Mouse (Mus musculus) lung, embryonic 14.5 days (tissue): ENCODE data around the gene Irf3. TPM values are rescaled to one million over a fixed set of nuclear protein-coding genes. Genes with fewer than 3 reads are reported as not detected.

ENCODE experiments used
- ATAC-seq: fragments of 200-750 bp; cut with Nextera tagmentation; 2 replicates; pipeline ENCODE4 v1.8.0; 2017; ENCODE audit warnings: mild to moderate bottlenecking, moderate TSS enrichment, moderate library complexity; ENCODE audit not compliant: insufficient read depth
- DNase-seq: peaks from one replicate; pipeline ENCODE4 v3.0.0-alpha.2; 2015
- H3K27ac ChIP-seq: fragments of 300-500 bp; sonication (generic); 2 replicates; pipeline ENCODE4 v1.5.1; 2014; ENCODE audit warnings: low read depth, mild to moderate bottlenecking, moderate library complexity
- H3K27me3 ChIP-seq: fragments of 300-500 bp; sonication (generic); 2 replicates; pipeline ENCODE4 v1.6.1; 2014; ENCODE audit warnings: low read length, control low read depth; ENCODE audit not compliant: insufficient read depth
- H3K36me3 ChIP-seq: fragments of 300-500 bp; sonication (generic); 2 replicates; pipeline ENCODE4 v1.6.1; 2014; ENCODE audit warnings: control low read depth; ENCODE audit not compliant: insufficient read depth
- H3K4me1 ChIP-seq: fragments of 300-500 bp; sonication (generic); 2 replicates; pipeline ENCODE4 v1.6.1; 2014; ENCODE audit warnings: antibody characterized with exemption, control low read depth; ENCODE audit not compliant: insufficient read depth
- H3K4me2 ChIP-seq: fragments of 300-500 bp; sonication (generic); 2 replicates; pipeline ENCODE4 v1.6.1; 2014; ENCODE audit warnings: mild to moderate bottlenecking
- H3K4me3 ChIP-seq: fragments of 300-500 bp; sonication (generic); 2 replicates; pipeline ENCODE4 v1.5.1; 2014; ENCODE audit warnings: low read depth, low read length
- H3K9ac ChIP-seq: fragments of 300-500 bp; sonication (generic); 2 replicates; pipeline ENCODE4 v1.6.1; 2014
- H3K9me3 ChIP-seq: fragments of 300-500 bp; sonication (generic); 2 replicates; pipeline ENCODE4 v1.6.1; 2016; ENCODE audit warnings: low read depth, low read length, control low read depth
- CTCF ChIP-seq: IDR thresholded peaks from 2 replicates; pipeline ENCODE4 v1.5.1; 2016; ENCODE audit warnings: antibody characterized with exemption, low read depth
- WGBS: fragments of 180-500 bp; shearing (Covaris S2); extraction: QIAGEN DNeasy Blood & Tissue Kit; methylation state at CpG from one replicate; pipeline ENCODE4 v1.1.7; 2014; 5-methylcytosine and 5-hydroxymethylcytosine counted together
- polyA plus RNA-seq: library from polyadenylated mRNA; unstranded; fragments of >200 nt; fragmentation: Nextera tagmentation; extraction: Ambion mirVana; gene quantifications from 2 replicates; pipeline ENCODE4 v1.2.1, GENCODE M21; 2014

Gene Irf3
- polyA plus RNA-seq, 1 experiment from 2014 or later = 83.0 TPM

DNA sequence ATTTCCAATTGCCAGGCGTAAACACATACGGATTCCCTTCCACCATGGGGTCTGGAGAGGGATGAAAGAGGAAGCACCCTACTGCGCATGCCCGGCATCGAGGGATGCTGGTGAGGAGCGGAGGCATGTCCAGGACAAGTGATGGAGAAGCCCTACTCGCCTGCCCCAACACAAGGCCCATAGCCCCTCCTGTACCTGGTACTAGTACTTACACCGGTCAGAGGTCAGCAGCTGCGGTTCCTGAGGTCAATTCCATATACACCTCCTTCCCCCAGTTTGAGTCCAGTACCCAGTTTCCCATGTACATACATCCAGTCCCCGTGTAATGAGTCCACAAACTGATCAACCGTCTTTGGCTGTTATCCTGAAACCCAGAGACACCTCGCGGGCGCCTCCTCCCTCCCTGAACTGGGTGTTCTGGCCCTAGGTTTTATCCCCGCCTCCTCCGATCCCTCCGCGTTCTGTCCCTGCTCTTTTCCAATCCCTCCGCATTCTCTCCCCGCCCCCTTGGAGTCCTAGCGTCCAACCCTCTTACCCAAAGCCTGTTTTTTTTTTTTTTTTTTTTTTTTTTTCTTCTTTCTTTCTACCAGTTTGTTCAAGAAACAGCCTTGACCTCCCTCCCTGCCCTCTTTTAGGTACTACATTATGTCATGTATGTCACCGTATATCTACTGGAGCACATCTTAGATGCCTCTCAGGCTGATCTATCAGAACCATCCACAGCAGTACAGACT lies 22.9 kb upstream of the Irf3 start, which contains the start of gene Cpt1c:
TSS of gene Cpt1c (minus strand) at position 469 of the 734 bp plus-strand sequence.
- WGBS = 2% methylated on average over 22 of the region's 22 CpGs
- ATAC-seq (peak; percentile 36), DNase-seq (peak; percentile 92)
- Histone ChIP-seq H3K27ac (peak within 1 kb of the TSS; percentile 72), H3K36me3 (peaks cover 38% of the 10 kb centered on the region), H3K27me3 (no peaks in the 10 kb centered on the region), H3K4me3 (peak within 1 kb of the TSS; percentile 46), H3K9ac (peak within 1 kb of the TSS; percentile 41), H3K9me3 (no peaks in the 10 kb centered on the region), H3K4me2 (peak within 1 kb of the TSS; percentile 73), H3K4me1 (no peaks in the 10 kb centered on the region; the same call in 1 of the 2 replicates)
- no peak for TF ChIP-seq CTCF

DNA sequence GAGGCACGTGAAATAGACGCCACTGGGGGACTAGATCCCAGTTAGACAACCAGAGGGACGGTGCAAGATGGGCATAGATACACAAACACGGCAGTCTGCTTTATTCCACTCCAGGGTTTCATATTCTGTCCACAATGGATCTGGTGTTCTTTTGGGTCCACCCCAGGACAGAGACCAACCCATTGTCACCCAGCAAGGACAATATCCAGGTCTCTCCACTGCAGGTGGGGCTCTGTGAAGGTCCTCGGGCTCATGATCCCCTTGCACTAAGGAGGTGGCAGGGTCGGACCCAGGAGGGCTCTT lies 22.4 kb upstream of the Irf3 start:
- WGBS = 12% methylated on average over 6 of the region's 6 CpGs
- peak overlapping the region; percentile 73 for H3K4me2 ChIP-seq
- ATAC-seq (no peak), DNase-seq (no peak)
- no peaks in the 10 kb centered on the region; the same call in 1 of the 2 replicates for H3K4me1 ChIP-seq
- H3K9me3 ChIP-seq = no peaks in the 10 kb centered on the region
- H3K36me3 ChIP-seq = peaks cover 43% of the 10 kb centered on the region
- H3K27ac ChIP-seq = no peak overlapping the region
- no peak for TF ChIP-seq CTCF
- no peak overlapping the region for H3K9ac ChIP-seq
- no peaks in the 10 kb centered on the region for H3K27me3 ChIP-seq
- H3K4me3 ChIP-seq = no peak overlapping the region

DNA sequence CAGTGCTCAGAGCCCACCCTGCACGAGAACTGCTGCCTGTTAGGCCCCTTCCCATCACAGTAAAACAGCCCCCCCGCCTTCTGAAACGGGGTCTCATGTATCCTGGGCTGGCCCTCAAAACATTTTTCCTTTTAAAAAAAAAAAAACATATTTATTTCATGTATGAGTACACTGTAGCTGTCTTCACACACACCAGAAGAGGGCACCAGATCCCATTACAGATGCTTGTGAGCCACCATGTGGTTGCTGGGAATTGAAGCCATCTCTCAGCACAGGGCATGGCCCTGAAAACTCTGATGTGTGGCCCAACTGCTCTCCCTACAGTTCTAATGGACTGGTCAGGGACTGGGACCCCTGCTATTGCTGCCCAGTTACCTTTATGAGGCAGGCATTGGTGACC lies 19.1 kb upstream of the Irf3 start:
- no peak overlapping the region for H3K4me2 ChIP-seq
- H3K27me3 ChIP-seq = no peaks in the 10 kb centered on the region
- TF ChIP-seq CTCF = no peak
- no peak overlapping the region for H3K27ac ChIP-seq
- no peak for DNase-seq
- H3K4me3 ChIP-seq = no peak overlapping the region
- no peak for ATAC-seq
- WGBS = 92% methylated on average over 3 of the region's 3 CpGs
- no peaks in the 10 kb centered on the region; the same call in 1 of the 2 replicates for H3K4me1 ChIP-seq
- no peaks in the 10 kb centered on the region for H3K9me3 ChIP-seq
- H3K36me3 ChIP-seq = peaks cover 75% of the 10 kb centered on the region
- H3K9ac ChIP-seq = no peak overlapping the region

DNA sequence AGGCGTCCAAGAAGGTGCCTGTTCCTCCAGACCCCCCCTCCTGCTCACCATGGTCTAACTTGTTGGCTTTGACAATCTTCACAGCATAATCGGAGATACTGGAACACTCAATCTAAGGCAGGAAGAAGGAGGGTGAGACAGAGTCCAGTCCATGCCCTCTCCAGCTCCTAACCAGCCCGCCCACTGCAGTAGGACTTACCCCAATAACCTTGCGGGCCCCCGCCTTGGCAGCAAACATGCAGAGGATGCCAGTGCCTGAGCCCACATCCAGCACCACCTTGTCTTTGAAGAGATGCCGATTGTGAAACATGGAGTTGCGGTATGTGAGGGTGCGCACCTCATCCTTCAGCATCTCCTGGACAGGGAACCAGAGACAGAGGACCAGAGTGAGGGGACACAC lies 15.9 kb upstream of the Irf3 start:
- WGBS = 91% methylated on average over 8 of the region's 8 CpGs
- H3K27me3 ChIP-seq = no peaks in the 10 kb centered on the region
- no peaks in the 10 kb centered on the region for H3K9me3 ChIP-seq
- no peak overlapping the region for H3K9ac ChIP-seq
- TF ChIP-seq CTCF = no peak
- no peak overlapping the region for H3K27ac ChIP-seq
- H3K36me3 ChIP-seq = peaks cover 72% of the 10 kb centered on the region
- H3K4me3 ChIP-seq = no peak overlapping the region
- no peak overlapping the region for H3K4me2 ChIP-seq
- H3K4me1 ChIP-seq = no peaks in the 10 kb centered on the region
- ATAC-seq (no peak), DNase-seq (no peak)

DNA sequence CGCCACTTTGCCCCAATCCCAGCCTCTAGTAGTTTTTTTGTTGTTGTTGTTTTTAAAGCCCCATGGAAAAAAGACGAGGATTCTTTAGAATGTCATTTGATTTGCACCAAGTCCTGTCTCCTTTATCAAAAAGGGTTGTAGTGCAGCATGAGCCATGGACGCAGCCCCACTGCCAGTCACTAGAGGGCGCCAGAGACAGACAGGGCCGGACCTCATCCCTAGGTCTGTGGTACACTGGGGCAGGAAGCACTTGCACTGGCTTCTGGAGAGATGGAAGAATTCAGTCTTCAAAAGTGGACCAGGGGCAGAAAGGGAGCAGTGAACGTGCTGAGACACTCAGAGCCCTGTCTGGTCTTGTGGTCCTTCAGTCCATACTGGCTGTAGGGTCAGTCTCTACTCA lies 14.4 kb upstream of the Irf3 start:
- Histone ChIP-seq H3K4me3 (no peak overlapping the region), H3K9ac (no peak overlapping the region), H3K9me3 (no peaks in the 10 kb centered on the region), H3K27ac (no peak overlapping the region), H3K4me2 (no peak overlapping the region), H3K27me3 (no peaks in the 10 kb centered on the region), H3K36me3 (peaks cover 57% of the 10 kb centered on the region), H3K4me1 (peaks cover 1% of the 10 kb centered on the region; the same call in 1 of the 2 replicates)
- peak; percentile 94 for DNase-seq
- peak; percentile 95 for TF ChIP-seq CTCF
- 30% methylated on average over 6 of the region's 6 CpGs for WGBS
- no peak for ATAC-seq

DNA sequence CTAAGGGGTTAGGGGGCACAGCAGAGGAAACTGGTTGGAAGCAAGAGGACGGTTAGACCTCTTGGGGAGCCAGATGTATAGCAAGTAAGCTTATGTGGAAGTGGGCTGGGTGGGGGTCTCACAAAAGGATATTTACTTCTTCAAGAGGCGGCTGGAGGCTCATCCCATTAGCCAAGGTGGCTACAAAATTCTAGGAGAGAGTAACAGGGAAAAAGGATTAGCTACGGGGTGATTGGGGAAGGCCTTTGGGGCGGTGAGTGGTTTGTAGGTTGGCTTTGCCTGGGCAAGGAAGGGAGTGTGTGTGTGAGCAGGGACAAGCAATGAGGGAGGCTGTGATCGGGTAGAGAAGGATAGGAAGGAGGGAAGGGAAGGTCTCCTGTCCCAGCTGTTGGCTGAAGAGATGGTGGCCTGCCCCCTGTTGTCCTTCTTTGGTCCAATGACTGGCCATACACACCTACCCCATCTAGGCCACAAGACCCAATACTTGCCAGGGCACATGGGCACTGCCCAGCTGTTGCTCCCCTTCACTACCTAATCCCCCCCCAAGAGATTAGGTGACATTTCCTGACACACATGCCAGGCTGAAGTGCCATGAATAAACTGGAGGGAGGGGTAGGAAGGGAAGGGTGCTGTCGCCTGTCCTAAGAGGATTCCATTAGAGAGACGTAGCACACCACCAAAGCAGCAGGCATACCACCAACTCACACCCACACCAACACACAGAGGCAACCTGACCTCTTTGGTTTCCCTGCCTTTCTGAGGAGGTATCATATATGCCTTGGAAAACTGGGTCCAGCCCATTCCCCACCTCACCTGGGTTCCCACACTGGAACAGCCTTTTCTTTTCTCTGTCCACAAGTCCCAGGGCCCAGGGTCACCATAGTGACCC lies 13.3 kb upstream of the Irf3 start:
- H3K4me2 ChIP-seq = peak overlapping the region; percentile 66
- no peak for ATAC-seq
- WGBS = 57% methylated on average over 7 of the region's 7 CpGs
- H3K4me3 ChIP-seq = peak overlapping the region; percentile 97; the same call in 1 of the 2 replicates
- peaks cover 49% of the 10 kb centered on the region for H3K36me3 ChIP-seq
- 0 out of 2 replicates have a peak, but pooled peaks have one; percentile 4 for TF ChIP-seq CTCF
- H3K9ac ChIP-seq = 0 out of 2 replicates have a peak overlapping the region, but pooled peaks have one; percentile 1
- H3K4me1 ChIP-seq = peaks cover 8% of the 10 kb centered on the region; the same call in 1 of the 2 replicates
- peak overlapping the region; percentile 15; the same call in 1 of the 2 replicates for H3K27ac ChIP-seq
- no peaks in the 10 kb centered on the region for H3K27me3 ChIP-seq
- no peaks in the 10 kb centered on the region for H3K9me3 ChIP-seq
- no peak for DNase-seq

DNA sequence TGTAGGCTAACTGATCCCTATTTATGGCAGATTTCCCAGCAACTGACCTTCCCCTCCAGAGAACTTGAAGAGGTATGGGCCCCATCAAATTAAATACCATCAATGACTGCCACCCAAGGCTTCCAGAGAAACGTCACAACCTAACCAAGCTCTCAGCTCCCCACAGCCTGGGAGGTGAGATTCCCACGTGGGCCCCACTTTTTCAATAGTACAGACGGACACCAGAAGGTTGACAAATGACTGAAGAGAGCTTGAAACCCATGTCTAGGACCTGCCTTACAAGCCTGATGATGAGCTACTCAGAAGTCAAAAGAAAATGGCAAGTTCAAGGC lies 12.6 kb upstream of the Irf3 start:
- ATAC-seq (no peak), DNase-seq (no peak)
- no peak overlapping the region for H3K27ac ChIP-seq
- H3K36me3 ChIP-seq = peaks cover 48% of the 10 kb centered on the region
- 34% methylated on average over 3 of the region's 3 CpGs for WGBS
- H3K27me3 ChIP-seq = no peaks in the 10 kb centered on the region
- H3K9ac ChIP-seq = peak overlapping the region; percentile 2; the same call in 1 of the 2 replicates
- peak overlapping the region; percentile 97 for H3K4me3 ChIP-seq
- H3K4me1 ChIP-seq = peaks cover 8% of the 10 kb centered on the region; the same call in 1 of the 2 replicates
- no peak for TF ChIP-seq CTCF
- H3K4me2 ChIP-seq = peak overlapping the region; percentile 66
- no peaks in the 10 kb centered on the region for H3K9me3 ChIP-seq
